Mouse (Mus musculus): ENCODE measurements around the gene Lrch3. TPM values are rescaled to one million over a fixed set of nuclear protein-coding genes. Genes with fewer than 3 reads are reported as not detected.
"Not testable (repeated sequence)": the region's sequence is repeated elsewhere in the genome, so short reads cannot be mapped to it uniquely, and the experiment has no call there.

The Lrch3 gene
- total RNA-seq (2014; fragmentation: Nextera tagmentation) (23.8 and 37.8 TPM in 2 replicates), total RNA-seq (2017) (12.1 and 16.8 TPM in 2 replicates)

GRCm38 (mm10) chr16:32913937-32914881 lies at the start of gene Lrch3:
Lrch3 (plus strand) TSS chr16:32914100.
- ATAC-seq (replicated peaks; ENCODE audit: poor library complexity, severe bottlenecking): peak; percentile 90

- ATAC-seq (replicated peaks; ENCODE audit: poor library complexity, severe bottlenecking): no peak
These were observed 48.5 kb upstream of the Lrch3 start for GRCm38 (mm10) chr16:32865401-32865800.

- ATAC-seq (replicated peaks; ENCODE audit: poor library complexity, severe bottlenecking): no peak
These were observed 47.2 kb upstream of the Lrch3 start for GRCm38 (mm10) chr16:32866713-32867112.

DNA sequence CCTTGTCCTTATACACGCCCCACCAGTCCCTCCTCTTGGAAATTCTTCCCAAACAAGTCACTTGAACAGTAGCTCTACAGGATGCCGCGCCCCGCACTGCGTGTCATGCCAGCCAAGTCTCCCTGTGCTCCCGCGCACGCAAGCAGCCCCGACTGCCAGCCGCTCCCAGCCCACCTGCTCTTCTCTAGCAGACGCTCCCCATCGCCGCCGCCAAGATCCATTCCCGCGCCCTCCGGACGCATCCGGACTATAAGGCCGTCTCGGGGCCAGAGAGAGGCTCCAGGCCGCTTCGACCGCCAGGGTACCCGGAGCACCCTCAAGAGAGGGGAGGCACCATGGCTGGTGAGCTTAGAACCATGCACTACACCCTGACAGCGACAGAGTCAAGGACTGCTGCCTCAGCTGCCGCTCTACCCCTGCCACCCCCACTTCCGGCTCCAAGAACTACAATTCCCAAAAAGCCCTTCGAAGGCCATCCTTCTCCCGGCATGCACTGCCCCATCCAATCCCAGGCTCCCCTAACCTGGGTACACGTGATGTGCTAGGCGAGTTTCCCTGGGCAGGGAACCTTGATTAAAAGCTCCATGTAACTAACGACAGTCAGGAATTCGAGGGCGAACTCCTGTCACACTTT lies 45.9 kb upstream of the Lrch3 start:
- peak; percentile 97 for ATAC-seq (replicated peaks; ENCODE audit: poor library complexity, severe bottlenecking)

GRCm38 (mm10) chr16:32870231-32870630 lies 43.7 kb upstream of the Lrch3 start:
- ATAC-seq (replicated peaks; ENCODE audit: poor library complexity, severe bottlenecking): no peak

- ATAC-seq (replicated peaks; ENCODE audit: poor library complexity, severe bottlenecking): no peak
These were observed 40.5 kb upstream of the Lrch3 start for GRCm38 (mm10) chr16:32873366-32873765.

- not testable (repeated sequence) for ATAC-seq (replicated peaks; ENCODE audit: poor library complexity, severe bottlenecking)
These were observed 38.6 kb upstream of the Lrch3 start for GRCm38 (mm10) chr16:32875281-32875680.

GRCm38 (mm10) chr16:32875847-32876246 lies 38.1 kb upstream of the Lrch3 start:
- ATAC-seq (replicated peaks; ENCODE audit: poor library complexity, severe bottlenecking): no peak

DNA sequence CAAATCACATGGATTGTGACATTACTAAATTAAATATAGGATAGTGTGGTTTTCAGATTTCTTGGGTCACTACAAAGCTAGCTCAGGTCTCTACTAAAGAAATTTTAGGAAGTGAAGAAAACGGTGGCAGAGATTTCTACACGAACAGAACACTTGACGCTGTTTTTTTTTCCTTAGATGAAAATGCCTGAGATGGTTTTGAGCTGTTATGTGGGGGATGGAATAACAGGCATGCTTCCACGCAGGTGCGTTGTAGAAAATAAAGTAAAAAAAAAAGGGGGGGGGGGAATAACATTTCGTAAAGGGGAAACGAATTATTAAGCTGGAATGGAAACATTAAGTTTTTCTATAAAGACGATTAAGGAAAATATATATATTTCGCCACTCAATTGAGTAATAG lies 37.1 kb upstream of the Lrch3 start:
- ATAC-seq (replicated peaks; ENCODE audit: poor library complexity, severe bottlenecking): peak; percentile 38

- ATAC-seq (replicated peaks; ENCODE audit: poor library complexity, severe bottlenecking): peak; percentile 91
These were observed 36.4 kb upstream of the Lrch3 start, which contains the start of the genes Fyttd1 and Rubcn for GRCm38 (mm10) chr16:32877343-32878156. Fyttd1 (plus strand) TSS chr16:32877500. Rubcn (minus strand) TSS chr16:32877766.

GRCm38 (mm10) chr16:32878157-32878598 lies 35.7 kb upstream of the Lrch3 start:
- no peak for ATAC-seq (replicated peaks; ENCODE audit: poor library complexity, severe bottlenecking)

DNA sequence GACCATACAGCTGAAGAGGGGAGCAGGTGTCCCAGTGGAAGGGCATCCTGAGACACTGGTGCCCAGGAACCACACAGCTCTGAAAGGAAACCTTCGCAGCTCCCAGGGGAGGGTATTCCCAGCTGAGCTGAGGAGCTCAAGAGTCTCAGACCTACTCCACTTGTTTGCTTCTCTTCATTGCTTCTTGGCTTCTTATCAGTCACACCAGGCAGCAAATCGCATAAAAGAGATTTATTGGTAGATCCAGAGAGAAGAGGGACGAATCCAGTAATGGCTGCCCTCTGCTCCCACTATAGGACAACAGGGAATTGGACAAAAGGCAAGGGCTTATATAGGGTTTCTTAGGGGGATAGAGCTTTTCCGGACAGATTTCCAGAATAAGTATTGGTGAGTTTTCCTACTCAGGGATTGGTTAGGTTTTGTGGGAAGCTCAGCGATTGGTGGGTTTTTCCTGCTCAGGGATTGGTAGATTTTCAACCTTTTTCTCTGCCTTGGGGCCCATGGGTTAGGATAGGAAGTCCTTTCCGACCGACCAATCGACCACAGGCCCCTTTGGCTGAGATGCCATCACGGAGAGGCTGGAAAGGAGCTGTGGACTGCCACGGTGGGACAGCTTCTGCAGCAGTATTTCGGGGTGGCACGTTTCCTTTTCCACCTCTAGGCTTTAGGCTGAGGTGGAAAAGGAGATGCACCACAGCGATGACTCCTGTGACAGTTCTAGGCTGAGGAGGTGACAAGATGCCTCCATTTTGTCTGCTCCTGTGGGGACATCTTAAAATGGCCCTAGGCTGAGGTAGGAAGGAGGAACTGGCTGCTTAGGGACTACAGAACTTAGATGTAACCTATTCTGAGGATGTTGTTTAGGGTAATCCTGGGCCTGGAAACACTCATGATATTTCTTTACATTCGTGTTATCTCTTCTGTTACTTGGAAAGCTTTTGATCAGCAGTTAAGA lies 34.7 kb upstream of the Lrch3 start:
- ATAC-seq (replicated peaks; ENCODE audit: poor library complexity, severe bottlenecking): no peak

GRCm38 (mm10) chr16:32881538-32881937 lies 32.4 kb upstream of the Lrch3 start:
- ATAC-seq (replicated peaks; ENCODE audit: poor library complexity, severe bottlenecking): no peak

DNA sequence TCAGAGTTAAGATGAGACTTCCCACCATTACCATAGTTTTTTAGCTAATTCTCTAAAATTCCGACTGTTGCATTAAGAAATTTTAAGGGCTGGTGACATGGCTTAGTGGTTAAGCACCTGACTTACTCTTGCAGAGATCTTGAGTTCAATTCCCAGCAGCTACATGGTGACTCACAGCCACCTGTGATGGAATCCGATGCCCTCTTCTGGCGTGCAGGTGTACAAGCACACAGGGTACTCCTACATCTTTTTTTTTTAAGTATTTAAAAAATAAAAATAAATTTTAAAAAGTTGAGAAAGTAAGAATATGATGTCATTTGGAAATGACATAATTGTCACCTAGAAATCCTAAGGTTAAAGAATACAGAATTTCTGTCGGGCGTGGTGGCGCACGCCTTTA lies 25.9 kb upstream of the Lrch3 start:
- ATAC-seq (replicated peaks; ENCODE audit: poor library complexity, severe bottlenecking): no peak

GRCm38 (mm10) chr16:32889881-32890280 lies 24.0 kb upstream of the Lrch3 start:
- no peak for ATAC-seq (replicated peaks; ENCODE audit: poor library complexity, severe bottlenecking)

DNA sequence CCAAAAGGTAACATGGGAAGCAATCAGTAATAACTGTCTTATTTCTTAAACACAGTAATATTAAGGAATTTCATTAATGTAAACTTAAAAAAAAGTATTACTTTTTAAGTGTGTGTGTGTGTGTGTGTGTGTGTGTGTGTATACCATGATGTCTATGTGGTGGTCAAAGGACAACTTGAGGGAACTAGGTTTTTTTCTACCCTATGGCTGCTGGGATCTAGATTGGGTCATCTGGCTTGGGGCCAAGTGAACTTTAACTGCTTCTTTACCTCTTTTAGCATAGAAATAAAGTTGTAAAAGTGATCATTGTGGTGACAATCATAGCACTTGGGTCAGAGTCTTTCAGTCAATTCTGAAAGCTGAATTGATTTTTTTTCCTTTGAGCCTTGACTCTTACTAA lies 17.8 kb upstream of the Lrch3 start:
- ATAC-seq (replicated peaks; ENCODE audit: poor library complexity, severe bottlenecking): no peak

DNA sequence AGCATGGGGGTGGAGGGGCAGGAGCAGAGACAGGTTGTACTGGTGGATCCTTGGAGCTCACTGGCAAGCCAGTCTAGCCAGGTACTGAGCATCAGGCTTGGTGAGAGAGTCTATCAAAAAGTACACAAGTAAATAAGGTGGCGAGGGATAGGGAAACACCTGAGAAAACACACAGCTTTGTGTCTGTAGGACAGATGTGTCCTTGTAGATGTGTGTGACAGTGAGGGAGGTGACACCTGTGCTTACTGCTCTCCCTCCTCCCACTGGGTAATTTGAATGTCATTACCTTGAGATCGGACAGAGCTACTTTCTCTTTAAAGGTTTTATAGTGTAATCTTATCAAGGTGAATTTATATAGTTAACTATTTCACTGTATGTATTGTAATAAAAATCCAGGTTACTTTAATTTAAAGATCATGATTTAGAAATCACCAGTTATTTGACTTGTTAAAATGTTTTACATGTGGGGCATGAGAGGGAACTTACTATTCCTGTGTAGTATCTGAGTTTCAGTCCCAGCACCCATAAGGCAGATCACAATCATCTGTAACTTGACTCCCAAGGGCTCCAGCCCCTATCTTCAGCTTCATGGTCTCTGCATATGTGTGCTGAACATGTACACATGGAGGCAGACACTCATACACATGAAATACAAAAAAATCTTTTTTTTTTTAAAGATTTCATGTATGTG lies 12.4 kb upstream of the Lrch3 start:
- ATAC-seq (replicated peaks; ENCODE audit: poor library complexity, severe bottlenecking): no peak

DNA sequence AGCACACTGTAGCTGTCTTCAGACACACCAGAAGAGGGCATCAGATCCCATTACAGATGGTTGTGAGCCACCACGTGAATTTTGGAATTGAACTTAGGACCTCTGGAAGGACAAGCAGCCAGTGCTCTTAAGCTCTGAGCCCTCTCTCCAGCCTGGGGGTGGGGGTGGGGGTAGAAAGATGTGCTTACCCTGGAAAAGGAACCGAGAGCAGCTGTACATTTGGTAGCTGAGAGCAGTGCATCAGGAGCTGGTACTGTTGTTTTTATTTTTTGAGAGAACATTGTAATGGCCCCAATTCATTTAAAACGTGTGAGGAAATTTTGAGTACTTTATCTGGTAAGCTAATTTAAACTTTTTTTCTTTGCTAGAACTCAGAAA lies 11.9 kb upstream of the Lrch3 start:
- no peak for ATAC-seq (replicated peaks; ENCODE audit: poor library complexity, severe bottlenecking)

DNA sequence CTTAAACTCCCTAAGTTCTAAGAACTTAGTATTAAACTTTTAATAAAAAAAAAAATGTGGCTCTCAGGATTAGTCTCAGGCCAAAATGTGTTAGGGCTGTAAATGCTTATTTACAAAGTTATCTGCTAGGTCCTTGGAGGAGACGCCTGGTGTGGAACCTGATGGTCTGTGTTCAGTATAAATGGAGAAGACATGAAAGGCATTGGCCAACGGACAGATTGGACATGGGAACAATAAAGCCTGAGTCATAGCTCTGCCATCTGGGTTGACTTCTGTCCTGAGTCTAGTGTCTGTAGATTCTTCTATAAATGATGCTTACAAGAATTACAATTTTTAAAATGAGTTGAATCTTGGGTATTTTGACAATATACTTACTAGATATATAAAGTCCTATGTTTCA lies 7.7 kb upstream of the Lrch3 start:
- ATAC-seq (replicated peaks; ENCODE audit: poor library complexity, severe bottlenecking): no peak
